Mouse (Mus musculus): ENCODE results near the gene Tmem131l. TPM values are rescaled to one million over a fixed set of nuclear protein-coding genes. Genes with fewer than 3 reads are reported as not detected.

The Tmem131l gene
- polyA plus RNA-seq, 1 experiment from 2014 or later: 18.4 TPM

- Histone ChIP-seq H3K27ac (ENCODE audit: low read length) (no peak overlapping the region), H3K4me2 (replicated peaks; ENCODE audit: low read depth, low read length) (no peak overlapping the region), H3K4me1 (ENCODE audit: insufficient read depth, low read depth, low read length) (no peaks in the 10 kb centered on the region), H3K36me3 (ENCODE audit: insufficient read depth, low read length) (peaks cover 37% of the 10 kb centered on the region), H3K27me3 (replicated peaks; ENCODE audit: insufficient read depth, low read length) (no peaks in the 10 kb centered on the region), H3K9me3 (ENCODE audit: low read length) (no peaks in the 10 kb centered on the region), H3K9ac (replicated peaks; ENCODE audit: low read depth) (no peak overlapping the region), H3K4me3 (ENCODE audit: low read depth, low read length) (no peak overlapping the region)
- DNase-seq (ENCODE audit: low spot score) (no peak), ATAC-seq (no peak)
- WGBS: 94% methylated on average over 10 of the region's 10 CpGs
- TF ChIP-seq EP300 (IDR thresholded peaks at IDR 0.05) (no peak), CTCF (IDR thresholded peaks at IDR 0.05) (no peak)
These were observed 105.5 kb downstream of the Tmem131l start for GRCm38 (mm10) chr3:83934514-83934913.

GRCm38 (mm10) chr3:83915768-83916496, 124.0 kb downstream of the Tmem131l start:
- DNase-seq (ENCODE audit: low spot score): peak; percentile 31
- Histone ChIP-seq H3K9ac (replicated peaks; ENCODE audit: low read depth) (no peak overlapping the region), H3K27ac (ENCODE audit: low read length) (no peak overlapping the region), H3K9me3 (ENCODE audit: low read length) (no peaks in the 10 kb centered on the region), H3K36me3 (ENCODE audit: insufficient read depth, low read length) (peaks cover 24% of the 10 kb centered on the region), H3K4me2 (replicated peaks; ENCODE audit: low read depth, low read length) (no peak overlapping the region), H3K27me3 (replicated peaks; ENCODE audit: insufficient read depth, low read length) (no peaks in the 10 kb centered on the region), H3K4me3 (ENCODE audit: low read depth, low read length) (no peak overlapping the region), H3K4me1 (ENCODE audit: insufficient read depth, low read depth, low read length) (no peaks in the 10 kb centered on the region)
- peak; percentile 80 for TF ChIP-seq CTCF (IDR thresholded peaks at IDR 0.05)
- no peak for TF ChIP-seq EP300 (IDR thresholded peaks at IDR 0.05)
- whole genome bisulfite sequencing: 76% methylated on average over 11 of the region's 11 CpGs
- ATAC-seq: no peak

GRCm38 (mm10) chr3:83915102-83915501, 124.9 kb downstream of the Tmem131l start:
- H3K4me3 ChIP-seq (ENCODE audit: low read depth, low read length): no peak overlapping the region
- no peak overlapping the region for H3K4me2 ChIP-seq (replicated peaks; ENCODE audit: low read depth, low read length)
- DNase-seq (ENCODE audit: low spot score): no peak
- H3K9ac ChIP-seq (replicated peaks; ENCODE audit: low read depth): no peak overlapping the region
- no peaks in the 10 kb centered on the region for H3K4me1 ChIP-seq (ENCODE audit: insufficient read depth, low read depth, low read length)
- TF ChIP-seq EP300 (IDR thresholded peaks at IDR 0.05) (no peak), CTCF (IDR thresholded peaks at IDR 0.05) (no peak)
- 70% methylated on average over 3 of the region's 3 CpGs for WGBS
- no peaks in the 10 kb centered on the region for H3K9me3 ChIP-seq (ENCODE audit: low read length)
- no peak overlapping the region for H3K27ac ChIP-seq (ENCODE audit: low read length)
- ATAC-seq: no peak
- peaks cover 21% of the 10 kb centered on the region; the same call in 1 of the 2 replicates for H3K36me3 ChIP-seq (ENCODE audit: insufficient read depth, low read length)
- no peaks in the 10 kb centered on the region for H3K27me3 ChIP-seq (replicated peaks; ENCODE audit: insufficient read depth, low read length)

GRCm38 (mm10) chr3:83910707-83911106, 129.3 kb downstream of the Tmem131l start:
- 56% methylated on average over 5 of the region's 5 CpGs for WGBS
- peak; percentile 52 for DNase-seq (ENCODE audit: low spot score)
- Histone ChIP-seq H3K4me1 (ENCODE audit: insufficient read depth, low read depth, low read length) (no peaks in the 10 kb centered on the region), H3K4me2 (replicated peaks; ENCODE audit: low read depth, low read length) (no peak overlapping the region), H3K9ac (replicated peaks; ENCODE audit: low read depth) (no peak overlapping the region), H3K4me3 (ENCODE audit: low read depth, low read length) (no peak overlapping the region), H3K27ac (ENCODE audit: low read length) (no peak overlapping the region), H3K9me3 (ENCODE audit: low read length) (no peaks in the 10 kb centered on the region), H3K36me3 (ENCODE audit: insufficient read depth, low read length) (peaks cover 11% of the 10 kb centered on the region), H3K27me3 (replicated peaks; ENCODE audit: insufficient read depth, low read length) (no peaks in the 10 kb centered on the region)
- peak; percentile 40 for ATAC-seq
- TF ChIP-seq CTCF (IDR thresholded peaks at IDR 0.05): no peak
- no peak for TF ChIP-seq EP300 (IDR thresholded peaks at IDR 0.05)

DNA sequence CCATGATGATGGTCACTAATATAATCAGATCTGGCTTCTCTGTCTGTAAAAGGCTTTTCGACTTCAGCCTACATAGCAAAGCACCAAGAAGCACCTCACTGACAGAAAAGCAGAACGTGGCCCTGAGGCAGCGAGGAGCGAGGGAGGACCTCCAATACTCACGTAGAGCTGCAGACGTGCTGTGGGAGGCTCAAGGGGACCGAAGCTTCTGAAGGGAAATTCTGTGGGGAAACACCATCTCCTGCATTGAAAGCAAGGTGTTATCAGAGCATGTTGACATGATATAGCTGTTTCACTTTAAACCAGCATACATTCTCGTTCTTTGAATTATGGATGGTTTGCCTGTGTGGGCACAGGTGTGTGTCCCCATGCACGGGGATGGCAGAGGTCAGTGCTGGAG, 133.8 kb downstream of the Tmem131l start:
- ATAC-seq (no peak), DNase-seq (ENCODE audit: low spot score) (no peak)
- Histone ChIP-seq H3K4me3 (ENCODE audit: low read depth, low read length) (no peak overlapping the region), H3K27me3 (replicated peaks; ENCODE audit: insufficient read depth, low read length) (no peaks in the 10 kb centered on the region), H3K36me3 (ENCODE audit: insufficient read depth, low read length) (peaks cover 30% of the 10 kb centered on the region), H3K9ac (replicated peaks; ENCODE audit: low read depth) (no peak overlapping the region), H3K27ac (ENCODE audit: low read length) (no peak overlapping the region), H3K4me1 (ENCODE audit: insufficient read depth, low read depth, low read length) (no peaks in the 10 kb centered on the region), H3K9me3 (ENCODE audit: low read length) (no peaks in the 10 kb centered on the region), H3K4me2 (replicated peaks; ENCODE audit: low read depth, low read length) (no peak overlapping the region)
- TF ChIP-seq EP300 (IDR thresholded peaks at IDR 0.05) (no peak), CTCF (IDR thresholded peaks at IDR 0.05) (no peak)
- 94% methylated on average over 9 of the region's 9 CpGs for WGBS

DNA sequence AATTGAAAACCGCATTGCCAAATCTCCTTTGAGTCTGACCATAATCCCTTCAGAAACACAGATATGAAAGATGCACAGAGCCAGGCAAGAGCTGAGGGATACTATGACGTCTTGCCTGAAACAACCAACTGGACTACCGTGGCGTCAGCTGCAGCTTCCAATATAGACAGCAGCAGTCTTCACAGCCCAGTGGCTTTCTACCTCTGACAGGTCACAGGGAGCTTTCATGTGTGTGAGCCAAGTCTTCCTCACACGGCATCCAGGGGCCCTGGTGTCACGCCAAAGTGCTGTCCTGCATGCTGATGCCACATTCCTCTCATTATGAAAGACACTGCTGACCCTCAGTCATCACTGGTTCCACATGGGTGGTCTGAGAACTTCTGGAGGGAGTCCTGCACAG, 134.8 kb downstream of the Tmem131l start:
- no peak overlapping the region for H3K9ac ChIP-seq (replicated peaks; ENCODE audit: low read depth)
- no peaks in the 10 kb centered on the region for H3K4me1 ChIP-seq (ENCODE audit: insufficient read depth, low read depth, low read length)
- TF ChIP-seq EP300 (IDR thresholded peaks at IDR 0.05) (no peak), CTCF (IDR thresholded peaks at IDR 0.05) (no peak)
- H3K27ac ChIP-seq (ENCODE audit: low read length): no peak overlapping the region
- H3K9me3 ChIP-seq (ENCODE audit: low read length): no peaks in the 10 kb centered on the region
- no peak overlapping the region for H3K4me2 ChIP-seq (replicated peaks; ENCODE audit: low read depth, low read length)
- DNase-seq (ENCODE audit: low spot score) (no peak), ATAC-seq (no peak)
- WGBS: 79% methylated on average over 6 of the region's 6 CpGs
- no peak overlapping the region for H3K4me3 ChIP-seq (ENCODE audit: low read depth, low read length)
- H3K27me3 ChIP-seq (replicated peaks; ENCODE audit: insufficient read depth, low read length): no peaks in the 10 kb centered on the region
- H3K36me3 ChIP-seq (ENCODE audit: insufficient read depth, low read length): peaks cover 38% of the 10 kb centered on the region

Measured in lung, postnatal 0 days (tissue).